Mouse (Mus musculus) small intestine, adult 10 weeks (tissue): ENCODE measurements around the gene Gm4884. TPM values are rescaled to one million over a fixed set of nuclear protein-coding genes. Genes with fewer than 3 reads are reported as not detected.

ENCODE experiments used
- polyA plus RNA-seq: library from polyadenylated mRNA; stranded (reverse); fragments of 350-450 nt; fragmentation: Illumina TruSeq; extraction: RNeasy Lipid Tissue Mini Kit (QIAGEN cat#74804); gene quantifications from one replicate; pipeline ENCODE4 v1.2.3, GENCODE M21; 2014; ENCODE audit warnings: low replicate concordance

The Gm4884 gene
- polyA plus RNA-seq = not detected

GRCm38 (mm10) chr7:41032419-41032818 is at the start of gene Gm4884:
Gene Gm4884, plus strand, starts transcription at chr7:41032719.

GRCm38 (mm10) chr7:40987243-40987642 is 45.3 kb upstream of the Gm4884 start, which contains the start of gene 4930433I11Rik:
Gene 4930433I11Rik, plus strand, starts transcription at chr7:40987543.

Other genes with a start within 250 kb of the Gm4884 start
- not detected for gene Vstm2b, start 134.4 kb upstream of the Gm4884 start, polyA plus RNA-seq
- gene 4930433I11Rik, start 45.2 kb upstream of the Gm4884 start, polyA plus RNA-seq = not detected
- gene Gm5592, start 121.1 kb downstream of the Gm4884 start, polyA plus RNA-seq = not detected